Mouse (Mus musculus) megakaryocyte, embryonic 14.5 days (primary cell): ENCODE measurements around the gene Cabp7.

Experiments used
- FLI1 ChIP-seq: IDR thresholded peaks from 2 replicates; pipeline ENCODE4 v1.6.1; 2012; ENCODE audit warnings: low read length, inconsistent platforms, mixed read lengths
- GATA1 ChIP-seq: IDR thresholded peaks from 3 replicates; pipeline ENCODE4 v1.6.1; 2012; ENCODE audit warnings: mixed read lengths, low read length, inconsistent platforms, borderline replicate concordance

GRCm38 (mm10) chr11:4690353-4690752 lies 56.2 kb downstream of the Cabp7 start:
- TF ChIP-seq GATA1 (no peak), FLI1 (no peak)
